Mouse (Mus musculus) erythroblast, embryonic 14.5 days (primary cell): ENCODE results near the gene Vtn.

Experiments
- GATA1 ChIP-seq: IDR thresholded peaks from 2 replicates; pipeline ENCODE4 v1.6.1; 2012; ENCODE audit warnings: low read length, inconsistent platforms, mixed read lengths
- TAL1 ChIP-seq: IDR thresholded peaks from 3 replicates; pipeline ENCODE4 v1.6.1; 2012; ENCODE audit warnings: low read length, inconsistent platforms, mixed read lengths

- TF ChIP-seq GATA1 (no peak), TAL1 (no peak)
Observed at GRCm38 (mm10) chr11:78490781-78491241, 8.1 kb upstream of the Vtn start.
